Mouse (Mus musculus): Measurements from ENCODE around the gene Gemin7. TPM values are rescaled to one million over a fixed set of nuclear protein-coding genes. Genes with fewer than 3 reads are reported as not detected.
A peak's percentile ranks its signal among the peaks of the same experiment; 100 is the strongest.

The Gemin7 gene
- total and polyA plus RNA-seq, 3 experiments, result 25.8 to 55.4 (median 51.2) TPM

GRCm38 (mm10) chr7:19578436-19578835 is 1.0 kb upstream of the Gemin7 start:
- DNase-seq (ENCODE audit: low spot score) (no peak), ATAC-seq (ENCODE audit: extremely low read depth, insufficient number of reproducible peaks, low FRiP score, poor library complexity, severe bottlenecking) (no peak)
- Histone ChIP-seq H3K27me3 (ENCODE audit: insufficient read depth, low read length) (peaks cover 7% of the 10 kb centered on the region), H3K36me3 (replicated peaks) (peaks cover 41% of the 10 kb centered on the region), H3K9me3 (replicated peaks) (no peaks in the 10 kb centered on the region), H3K4me1 (ENCODE audit: insufficient read depth, low read depth, low read length) (peaks cover 46% of the 10 kb centered on the region), H3K4me3 (ENCODE audit: low read depth, low read length) (peak overlapping the region; percentile 71; the same call in 1 of the 2 replicates)
- TF ChIP-seq TAL1 (conservative IDR thresholded peaks at IDR 0.05; ENCODE audit: low read depth, low read length) (no peak), POLR2AphosphoS5 (IDR thresholded peaks at IDR 0.05; ENCODE audit: insufficient replicate concordance, low read depth, low read length) (no peak), CTCF (IDR thresholded peaks at IDR 0.05; ENCODE audit: low read depth, low read length) (no peak), GATA1 (IDR thresholded peaks at IDR 0.05; ENCODE audit: borderline replicate concordance, low read length) (no peak), GATA2 (IDR thresholded peaks at IDR 0.05; ENCODE audit: borderline replicate concordance, low read depth, low read length) (no peak)

DNA sequence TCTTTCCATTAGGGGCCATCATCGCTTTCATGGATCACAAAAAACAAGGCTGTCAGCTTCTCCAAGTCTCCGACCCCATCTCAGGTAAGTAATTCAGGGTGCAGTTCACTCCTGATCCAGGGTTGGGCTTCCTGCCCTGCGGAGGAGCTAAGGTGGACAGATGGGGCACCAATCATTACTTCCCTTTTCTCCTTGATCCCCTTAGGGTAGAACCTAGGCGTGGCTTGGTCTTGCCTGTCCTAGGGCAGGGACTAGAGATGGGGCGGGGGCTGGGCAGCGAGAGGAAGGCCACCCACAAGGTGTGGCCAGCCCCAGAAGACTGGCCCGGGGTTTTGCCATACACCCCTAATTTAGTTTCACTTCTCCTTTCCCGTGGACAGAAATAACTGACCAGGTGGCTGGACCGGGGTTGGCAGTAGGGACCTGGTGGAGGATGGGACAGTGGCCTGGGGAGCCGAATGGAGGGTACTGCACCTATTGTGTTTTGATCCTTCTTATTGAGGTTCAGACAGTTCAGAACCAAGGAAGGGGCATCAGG is 551 bp upstream of the Gemin7 start:
- ATAC-seq (ENCODE audit: extremely low read depth, insufficient number of reproducible peaks, low FRiP score, poor library complexity, severe bottlenecking) (peak; percentile 87), DNase-seq (ENCODE audit: low spot score) (peak; percentile 70)
- H3K4me1 ChIP-seq (ENCODE audit: insufficient read depth, low read depth, low read length), result peaks cover 48% of the 10 kb centered on the region
- H3K9me3 ChIP-seq (replicated peaks), result no peaks in the 10 kb centered on the region
- peaks cover 36% of the 10 kb centered on the region for H3K36me3 ChIP-seq (replicated peaks)
- TF ChIP-seq GATA2 (IDR thresholded peaks at IDR 0.05; ENCODE audit: borderline replicate concordance, low read depth, low read length) (no peak), TAL1 (conservative IDR thresholded peaks at IDR 0.05; ENCODE audit: low read depth, low read length) (no peak), GATA1 (IDR thresholded peaks at IDR 0.05; ENCODE audit: borderline replicate concordance, low read length) (no peak), CTCF (IDR thresholded peaks at IDR 0.05; ENCODE audit: low read depth, low read length) (no peak), POLR2AphosphoS5 (IDR thresholded peaks at IDR 0.05; ENCODE audit: insufficient replicate concordance, low read depth, low read length) (no peak)
- H3K27me3 ChIP-seq (ENCODE audit: insufficient read depth, low read length), result peaks cover 7% of the 10 kb centered on the region
- H3K4me3 ChIP-seq (ENCODE audit: low read depth, low read length), result peak overlapping the region; percentile 71

GRCm38 (mm10) chr7:19575559-19575958 is 1.8 kb downstream of the Gemin7 start:
- TF ChIP-seq GATA1 (IDR thresholded peaks at IDR 0.05; ENCODE audit: borderline replicate concordance, low read length), result no peak
- no peak for TF ChIP-seq CTCF (IDR thresholded peaks at IDR 0.05; ENCODE audit: low read depth, low read length)
- TF ChIP-seq POLR2AphosphoS5 (IDR thresholded peaks at IDR 0.05; ENCODE audit: insufficient replicate concordance, low read depth, low read length), result no peak
- TF ChIP-seq GATA2 (IDR thresholded peaks at IDR 0.05; ENCODE audit: borderline replicate concordance, low read depth, low read length), result no peak
- TF ChIP-seq TAL1 (conservative IDR thresholded peaks at IDR 0.05; ENCODE audit: low read depth, low read length), result no peak
- Histone ChIP-seq H3K27me3 (ENCODE audit: insufficient read depth, low read length) (peaks cover 7% of the 10 kb centered on the region), H3K4me3 (ENCODE audit: low read depth, low read length) (no peak overlapping the region), H3K4me1 (ENCODE audit: insufficient read depth, low read depth, low read length) (peaks cover 65% of the 10 kb centered on the region), H3K9me3 (replicated peaks) (no peaks in the 10 kb centered on the region), H3K36me3 (replicated peaks) (peaks cover 25% of the 10 kb centered on the region)
- ATAC-seq (ENCODE audit: extremely low read depth, insufficient number of reproducible peaks, low FRiP score, poor library complexity, severe bottlenecking) (no peak), DNase-seq (ENCODE audit: low spot score) (no peak)

- Histone ChIP-seq H3K9me3 (replicated peaks) (no peaks in the 10 kb centered on the region), H3K4me3 (ENCODE audit: low read depth, low read length) (peak overlapping the region; percentile 85), H3K27me3 (ENCODE audit: insufficient read depth, low read length) (peaks cover 7% of the 10 kb centered on the region), H3K4me1 (ENCODE audit: insufficient read depth, low read depth, low read length) (peaks cover 63% of the 10 kb centered on the region), H3K36me3 (replicated peaks) (peaks cover 29% of the 10 kb centered on the region)
- TF ChIP-seq POLR2AphosphoS5 (IDR thresholded peaks at IDR 0.05; ENCODE audit: insufficient replicate concordance, low read depth, low read length), result no peak
- TF ChIP-seq GATA1 (IDR thresholded peaks at IDR 0.05; ENCODE audit: borderline replicate concordance, low read length), result no peak
- no peak for DNase-seq (ENCODE audit: low spot score)
- no peak for ATAC-seq (ENCODE audit: extremely low read depth, insufficient number of reproducible peaks, low FRiP score, poor library complexity, severe bottlenecking)
These were observed 3.6 kb downstream of the Gemin7 start for GRCm38 (mm10) chr7:19573776-19574140.

- Histone ChIP-seq H3K4me1 (ENCODE audit: insufficient read depth, low read depth, low read length) (peaks cover 59% of the 10 kb centered on the region), H3K36me3 (replicated peaks) (peaks cover 35% of the 10 kb centered on the region), H3K27me3 (ENCODE audit: insufficient read depth, low read length) (peaks cover 7% of the 10 kb centered on the region), H3K4me3 (ENCODE audit: low read depth, low read length) (peak overlapping the region; percentile 85), H3K9me3 (replicated peaks) (no peaks in the 10 kb centered on the region)
- peak; percentile 74 for DNase-seq (ENCODE audit: low spot score)
- TF ChIP-seq GATA1 (IDR thresholded peaks at IDR 0.05; ENCODE audit: borderline replicate concordance, low read length) (no peak), CTCF (IDR thresholded peaks at IDR 0.05; ENCODE audit: low read depth, low read length) (no peak), POLR2AphosphoS5 (IDR thresholded peaks at IDR 0.05; ENCODE audit: insufficient replicate concordance, low read depth, low read length) (no peak), GATA2 (IDR thresholded peaks at IDR 0.05; ENCODE audit: borderline replicate concordance, low read depth, low read length) (no peak), TAL1 (conservative IDR thresholded peaks at IDR 0.05; ENCODE audit: low read depth, low read length) (no peak)
- peak; percentile 26 for ATAC-seq (ENCODE audit: extremely low read depth, insufficient number of reproducible peaks, low FRiP score, poor library complexity, severe bottlenecking)
These were observed 4.2 kb downstream of the Gemin7 start for GRCm38 (mm10) chr7:19572926-19573775.

DNA sequence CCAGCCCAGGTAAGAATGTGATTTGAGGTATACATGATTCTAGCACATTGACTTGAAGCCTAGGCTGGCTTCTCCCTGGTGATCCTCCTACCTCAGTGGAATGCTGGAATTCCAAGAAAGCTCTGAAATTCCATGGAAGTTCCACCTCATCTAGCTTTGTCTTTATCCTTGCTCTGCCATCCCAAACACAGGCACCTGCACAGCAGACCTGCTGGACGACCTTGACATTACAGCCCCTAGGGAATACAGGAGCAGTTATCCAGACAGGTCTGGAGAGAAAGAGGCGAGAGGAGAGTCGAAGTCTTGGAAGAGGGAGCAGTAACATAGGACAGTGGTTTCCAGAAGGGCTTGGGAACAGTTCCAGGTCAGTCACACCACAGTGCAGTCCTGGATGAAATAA is 7.7 kb downstream of the Gemin7 start:
- no peak overlapping the region for H3K4me3 ChIP-seq (ENCODE audit: low read depth, low read length)
- no peaks in the 10 kb centered on the region for H3K27me3 ChIP-seq (ENCODE audit: insufficient read depth, low read length)
- ATAC-seq (ENCODE audit: extremely low read depth, insufficient number of reproducible peaks, low FRiP score, poor library complexity, severe bottlenecking) (no peak), DNase-seq (ENCODE audit: low spot score) (no peak)
- H3K36me3 ChIP-seq (replicated peaks), result peaks cover 64% of the 10 kb centered on the region
- no peak for TF ChIP-seq CTCF (IDR thresholded peaks at IDR 0.05; ENCODE audit: low read depth, low read length)
- no peak for TF ChIP-seq POLR2AphosphoS5 (IDR thresholded peaks at IDR 0.05; ENCODE audit: insufficient replicate concordance, low read depth, low read length)
- no peak for TF ChIP-seq GATA1 (IDR thresholded peaks at IDR 0.05; ENCODE audit: borderline replicate concordance, low read length)
- TF ChIP-seq GATA2 (IDR thresholded peaks at IDR 0.05; ENCODE audit: borderline replicate concordance, low read depth, low read length), result no peak
- no peak for TF ChIP-seq TAL1 (conservative IDR thresholded peaks at IDR 0.05; ENCODE audit: low read depth, low read length)
- peaks cover 38% of the 10 kb centered on the region for H3K4me1 ChIP-seq (ENCODE audit: insufficient read depth, low read depth, low read length)
- H3K9me3 ChIP-seq (replicated peaks), result peaks cover 6% of the 10 kb centered on the region; the same call in 1 of the 2 replicates
